Mouse (Mus musculus) cortical plate, adult 2 months (tissue): ENCODE data around the gene Ank3.

Experiments
- CTCF ChIP-seq: fragments of 200-500 bp; IDR thresholded peaks from 2 replicates; pipeline ENCODE4 v1.5.1; 2011; ENCODE audit warnings: mild to moderate bottlenecking, control low read depth, low read length; ENCODE audit not compliant: insufficient read depth; ENCODE audit errors: extremely low read depth
- POLR2A ChIP-seq: fragments of 200-500 bp; IDR thresholded peaks from 2 replicates; pipeline ENCODE4 v1.6.1; 2011; ENCODE audit warnings: mild to moderate bottlenecking, low read length, control low read depth; ENCODE audit not compliant: insufficient read depth; ENCODE audit errors: extremely low read depth

DNA sequence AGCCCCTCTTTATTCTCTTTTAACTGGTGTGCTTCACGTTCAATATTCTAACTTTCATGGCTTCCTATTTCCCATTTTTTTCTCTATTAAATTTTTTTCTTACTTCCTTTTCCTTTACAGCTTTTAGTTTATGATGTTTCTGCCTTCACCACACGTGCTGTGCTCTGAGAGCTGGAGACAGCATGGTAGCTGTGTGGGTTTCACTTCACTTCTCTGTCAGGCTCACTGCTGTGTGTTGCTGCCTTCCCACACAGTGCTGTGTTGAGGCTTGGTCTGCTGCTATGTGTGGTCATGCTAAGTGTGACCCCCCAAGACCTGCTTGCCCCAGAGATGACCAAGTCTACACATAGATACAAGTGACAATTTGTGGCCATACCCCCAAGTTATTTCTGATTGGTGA, 647.1 kb downstream of the Ank3 start:
- TF ChIP-seq CTCF (no peak), POLR2A (no peak)
